Mouse (Mus musculus) neural tube, embryonic 11.5 days (tissue): ENCODE results near the gene Tmem163. TPM values are rescaled to one million over a fixed set of nuclear protein-coding genes. Genes with fewer than 3 reads are reported as not detected.
A peak's percentile ranks its signal among the peaks of the same experiment; 100 is the strongest.

Experiments used
- ATAC-seq: fragments of 200-750 bp; cut with Nextera tagmentation; 2 replicates; pipeline ENCODE4 v1.8.0; 2017; ENCODE audit warnings: moderate number of reproducible peaks, mild to moderate bottlenecking, moderate TSS enrichment, moderate library complexity; ENCODE audit not compliant: insufficient read depth, low FRiP score, low TSS enrichment
- DNase-seq: peaks from one replicate; pipeline ENCODE4 v3.0.0-alpha.2; 2015; ENCODE audit warnings: low spot score
- H3K27ac ChIP-seq: fragments of 300-500 bp; sonication (generic); 2 replicates; pipeline ENCODE4 v1.5.1; 2014; ENCODE audit warnings: low read depth, mild to moderate bottlenecking, low read length
- H3K27me3 ChIP-seq: fragments of 300-500 bp; sonication (generic); 2 replicates; pipeline ENCODE4 v1.6.1; 2014; ENCODE audit warnings: mild to moderate bottlenecking, low read length, mixed read lengths; ENCODE audit not compliant: control insufficient read depth, insufficient read depth
- H3K36me3 ChIP-seq: fragments of 300-500 bp; sonication (generic); 2 replicates; pipeline ENCODE4 v1.6.1; 2014; ENCODE audit warnings: mild to moderate bottlenecking, low read length, moderate library complexity, mixed read lengths; ENCODE audit not compliant: control insufficient read depth, insufficient read depth
- H3K4me1 ChIP-seq: fragments of 300-500 bp; sonication (generic); 2 replicates; pipeline ENCODE4 v1.6.1; 2014; ENCODE audit warnings: low read length, mixed read lengths; ENCODE audit not compliant: control insufficient read depth, insufficient read depth
- H3K4me2 ChIP-seq: fragments of 300-500 bp; sonication (generic); 2 replicates; pipeline ENCODE4 v1.6.1; 2014; ENCODE audit warnings: low read depth, mild to moderate bottlenecking, moderate library complexity
- H3K4me3 ChIP-seq: fragments of 300-500 bp; sonication (generic); 2 replicates; pipeline ENCODE4 v1.5.1; 2014; ENCODE audit warnings: low read depth, low read length
- H3K9ac ChIP-seq: fragments of 300-500 bp; sonication (generic); 2 replicates; pipeline ENCODE4 v1.6.1; 2014; ENCODE audit warnings: mild to moderate bottlenecking, low read length
- H3K9me3 ChIP-seq: fragments of 300-500 bp; sonication (generic); 2 replicates; pipeline ENCODE4 v1.6.1; 2016; ENCODE audit warnings: low read length; ENCODE audit not compliant: control insufficient read depth
- WGBS: fragments of 180-500 bp; shearing (Covaris S2); extraction: QIAGEN DNeasy Blood & Tissue Kit; methylation state at CpG from one replicate; pipeline ENCODE4 v1.1.7; 2014; 5-methylcytosine and 5-hydroxymethylcytosine counted together
- polyA plus RNA-seq: library from polyadenylated mRNA; unstranded; fragments of >200 nt; fragmentation: Nextera tagmentation; extraction: Ambion mirVana; gene quantifications from 2 replicates; pipeline ENCODE4 v1.2.1, GENCODE M21; 2014

Tmem163 gene
- polyA plus RNA-seq, 1 experiment from 2014 or later: 32.0 TPM

DNA sequence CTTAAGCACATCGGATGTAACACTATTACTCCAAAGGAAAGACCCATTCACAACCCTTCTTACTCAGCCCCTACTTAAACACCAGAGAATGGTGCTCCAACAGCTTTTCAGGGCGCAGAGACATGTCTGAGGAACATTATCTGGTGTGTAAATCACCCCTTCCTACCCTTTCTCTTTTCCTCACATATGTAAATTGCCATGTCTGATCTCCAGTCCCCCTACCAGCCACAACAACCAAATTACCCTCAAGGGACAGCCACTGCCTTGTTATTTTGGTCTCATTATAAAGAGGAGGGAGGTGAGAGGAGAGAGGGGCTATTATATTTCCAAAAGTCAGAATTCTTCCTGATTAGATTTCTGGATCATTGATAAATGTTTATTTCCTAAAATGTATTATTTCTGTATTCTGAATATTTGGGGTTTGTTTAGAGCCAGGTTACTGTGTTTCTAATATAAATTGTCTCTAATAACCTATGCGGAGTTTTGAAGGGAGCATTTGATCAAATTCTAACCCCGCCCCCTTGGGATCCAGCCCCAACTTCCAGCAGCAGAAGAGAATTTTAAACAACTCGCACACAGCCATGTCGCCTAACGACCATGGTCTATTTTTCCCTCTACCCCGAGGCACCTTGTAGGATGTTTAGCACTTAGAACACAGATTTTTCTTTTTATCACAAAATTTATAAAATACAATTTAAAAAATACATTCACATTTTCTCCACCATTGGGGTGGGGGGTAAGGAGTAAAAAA, 12.1 kb downstream of the Tmem163 start:
- ATAC-seq: peak; percentile 78

DNA sequence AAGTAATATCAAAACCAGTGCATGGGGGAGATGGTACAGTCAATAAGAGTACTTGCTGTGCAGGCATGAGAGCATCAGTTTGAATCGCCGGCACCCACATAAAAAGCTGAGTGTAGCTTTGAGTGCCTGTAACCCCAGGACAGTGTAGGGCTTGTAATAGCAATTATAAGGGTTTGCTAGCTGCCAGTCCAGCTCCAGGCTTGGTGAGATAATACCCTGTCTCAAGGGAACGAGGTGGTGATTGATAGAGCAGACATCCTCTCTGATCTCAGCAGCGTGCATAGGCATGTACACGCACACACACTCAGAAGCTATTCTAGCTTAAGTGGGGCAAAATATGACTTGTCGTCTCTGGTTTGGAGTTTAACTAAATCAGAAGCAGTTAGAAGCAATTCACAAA, 13.1 kb downstream of the Tmem163 start:
- WGBS: 72% methylated on average over 6 of the region's 6 CpGs
- no peak overlapping the region for H3K27ac ChIP-seq
- 0 out of 2 replicates have a peak, but pooled peaks cover 3% of the 10 kb centered on the region for H3K9me3 ChIP-seq
- DNase-seq (peak; percentile 8), ATAC-seq (no peak)
- H3K4me1 ChIP-seq: peaks cover 4% of the 10 kb centered on the region
- H3K27me3 ChIP-seq: no peaks in the 10 kb centered on the region
- H3K4me2 ChIP-seq: no peak overlapping the region
- H3K4me3 ChIP-seq: no peak overlapping the region
- H3K9ac ChIP-seq: no peak overlapping the region
- H3K36me3 ChIP-seq: no peaks in the 10 kb centered on the region

More for the DNA sequence above, 12.1 kb downstream of the Tmem163 start:
- peak; percentile 50 for DNase-seq
- Histone ChIP-seq H3K4me3 (no peak overlapping the region), H3K27me3 (no peaks in the 10 kb centered on the region; the same call in 1 of the 2 replicates), H3K9me3 (0 out of 2 replicates have a peak, but pooled peaks cover 3% of the 10 kb centered on the region), H3K4me1 (no peaks in the 10 kb centered on the region; the same call in 1 of the 2 replicates), H3K27ac (no peak overlapping the region), H3K36me3 (no peaks in the 10 kb centered on the region), H3K4me2 (no peak overlapping the region), H3K9ac (no peak overlapping the region)
- 49% methylated on average over 8 of the region's 8 CpGs for WGBS

DNA sequence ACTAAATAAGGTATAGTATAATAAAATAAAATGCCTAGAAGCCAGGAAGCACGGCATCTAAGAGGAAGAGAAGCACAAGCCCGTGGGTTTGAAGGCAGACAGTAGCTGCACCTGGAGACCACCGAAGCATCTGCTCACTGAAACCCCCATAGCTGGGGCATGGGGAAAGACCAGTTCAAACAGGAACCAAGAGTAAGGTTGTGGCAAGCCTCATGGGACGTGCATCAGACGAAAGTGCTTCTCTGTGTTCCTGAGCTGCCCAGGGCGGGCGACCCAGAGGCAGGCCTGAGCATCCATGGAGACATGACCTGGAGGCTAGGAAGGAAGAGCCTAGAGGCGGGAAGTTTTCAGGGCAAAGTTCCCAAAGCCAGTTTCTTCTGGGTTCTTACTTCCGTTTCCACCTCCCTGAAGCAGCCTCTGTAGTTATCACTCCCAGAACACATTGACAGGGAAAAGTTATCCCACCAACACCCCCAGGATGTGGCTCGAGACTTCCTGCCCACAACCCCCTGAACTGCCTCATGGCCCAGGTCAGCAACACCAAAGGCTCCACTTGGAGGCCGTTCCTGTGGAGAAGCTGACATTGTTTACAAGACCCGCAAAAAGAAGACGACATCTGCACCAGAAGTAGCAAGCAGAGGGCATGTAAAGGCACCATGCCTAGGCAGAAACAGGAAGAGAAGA, 16.8 kb downstream of the Tmem163 start:
- peaks cover 7% of the 10 kb centered on the region for H3K4me1 ChIP-seq
- H3K9me3 ChIP-seq: no peaks in the 10 kb centered on the region
- no peak overlapping the region for H3K27ac ChIP-seq
- H3K27me3 ChIP-seq: no peaks in the 10 kb centered on the region
- DNase-seq: peak; percentile 9
- 78% methylated on average over 13 of the region's 13 CpGs for WGBS
- ATAC-seq: no peak
- H3K9ac ChIP-seq: no peak overlapping the region
- H3K4me2 ChIP-seq: no peak overlapping the region
- no peaks in the 10 kb centered on the region for H3K36me3 ChIP-seq
- H3K4me3 ChIP-seq: no peak overlapping the region

DNA sequence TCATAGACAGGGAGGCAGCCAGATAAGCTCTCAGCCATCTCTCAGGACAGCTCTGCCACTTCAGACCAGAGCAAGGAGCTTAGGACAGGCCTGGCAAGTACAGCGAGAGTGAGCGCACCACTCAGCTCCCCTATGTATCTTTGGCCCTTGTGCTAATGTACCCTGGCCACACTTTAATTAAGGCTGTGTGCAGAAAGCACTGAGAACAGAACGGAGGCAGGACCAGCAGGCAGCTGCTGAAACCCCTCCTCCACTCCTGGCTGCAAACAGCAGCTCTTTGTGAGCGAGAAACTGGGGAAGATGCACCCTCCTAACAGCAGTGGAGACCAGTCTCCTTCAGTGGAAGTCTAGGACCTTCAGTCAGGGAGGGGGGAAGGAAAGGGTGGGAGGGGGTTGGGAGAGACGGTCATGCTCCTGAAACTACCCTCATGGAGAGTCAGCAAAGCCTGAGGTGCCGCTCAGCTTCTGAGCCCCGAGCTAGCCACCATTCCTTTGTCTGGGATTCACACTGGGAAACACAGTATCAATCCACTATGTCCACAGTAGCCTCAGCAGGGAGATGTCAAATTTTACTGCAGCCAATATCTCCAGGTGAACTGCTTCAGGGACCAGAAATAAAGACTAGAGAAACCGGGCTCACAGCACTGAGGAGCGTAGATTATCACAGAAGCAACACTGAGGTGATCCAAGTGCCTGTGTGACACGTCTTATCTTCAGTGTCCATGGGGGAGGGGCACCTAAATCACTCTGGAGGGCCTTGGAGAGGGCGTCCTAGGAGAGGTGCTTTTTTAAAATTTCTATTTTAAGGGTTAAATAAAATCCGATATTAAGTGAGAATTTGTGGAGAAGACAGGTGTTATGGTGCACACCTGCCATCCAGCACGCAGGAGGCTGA, 18.0 kb downstream of the Tmem163 start:
- H3K4me3 ChIP-seq: no peak overlapping the region
- H3K4me1 ChIP-seq: peaks cover 7% of the 10 kb centered on the region
- ATAC-seq (peak; percentile 74), DNase-seq (peak; percentile 58)
- 31% methylated on average over 13 of the region's 13 CpGs for WGBS
- H3K9me3 ChIP-seq: no peaks in the 10 kb centered on the region
- peak overlapping the region; percentile 40 for H3K27ac ChIP-seq
- no peak overlapping the region for H3K4me2 ChIP-seq
- H3K9ac ChIP-seq: peak overlapping the region; percentile 37
- no peaks in the 10 kb centered on the region for H3K36me3 ChIP-seq
- no peaks in the 10 kb centered on the region for H3K27me3 ChIP-seq

DNA sequence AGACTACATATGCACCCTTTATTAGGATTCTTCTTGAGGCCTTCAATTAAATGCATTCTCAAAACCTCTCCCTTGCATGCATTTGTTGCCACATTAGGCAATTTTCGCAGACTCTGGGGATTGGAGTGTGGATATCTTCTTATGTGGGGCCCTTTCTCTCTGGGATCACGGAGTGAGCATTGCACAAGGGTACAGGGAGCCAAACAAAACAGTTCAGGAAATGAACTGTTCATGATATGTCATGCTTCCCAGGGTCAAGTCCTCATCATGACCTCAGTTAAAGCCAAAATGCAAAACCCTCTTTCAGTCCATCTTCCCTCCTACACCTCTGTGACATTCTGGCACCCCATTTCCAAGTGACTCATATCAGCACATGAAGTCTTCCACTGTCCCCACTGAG, 27.8 kb downstream of the Tmem163 start:
- no peak overlapping the region for H3K4me3 ChIP-seq
- no peaks in the 10 kb centered on the region for H3K9me3 ChIP-seq
- no peak overlapping the region for H3K9ac ChIP-seq
- no peak overlapping the region for H3K4me2 ChIP-seq
- H3K27ac ChIP-seq: no peak overlapping the region
- no peak for DNase-seq
- no peaks in the 10 kb centered on the region for H3K36me3 ChIP-seq
- no peaks in the 10 kb centered on the region for H3K4me1 ChIP-seq
- no peaks in the 10 kb centered on the region for H3K27me3 ChIP-seq
- WGBS: 87% methylated on average over 2 of the region's 2 CpGs
- no peak for ATAC-seq

DNA sequence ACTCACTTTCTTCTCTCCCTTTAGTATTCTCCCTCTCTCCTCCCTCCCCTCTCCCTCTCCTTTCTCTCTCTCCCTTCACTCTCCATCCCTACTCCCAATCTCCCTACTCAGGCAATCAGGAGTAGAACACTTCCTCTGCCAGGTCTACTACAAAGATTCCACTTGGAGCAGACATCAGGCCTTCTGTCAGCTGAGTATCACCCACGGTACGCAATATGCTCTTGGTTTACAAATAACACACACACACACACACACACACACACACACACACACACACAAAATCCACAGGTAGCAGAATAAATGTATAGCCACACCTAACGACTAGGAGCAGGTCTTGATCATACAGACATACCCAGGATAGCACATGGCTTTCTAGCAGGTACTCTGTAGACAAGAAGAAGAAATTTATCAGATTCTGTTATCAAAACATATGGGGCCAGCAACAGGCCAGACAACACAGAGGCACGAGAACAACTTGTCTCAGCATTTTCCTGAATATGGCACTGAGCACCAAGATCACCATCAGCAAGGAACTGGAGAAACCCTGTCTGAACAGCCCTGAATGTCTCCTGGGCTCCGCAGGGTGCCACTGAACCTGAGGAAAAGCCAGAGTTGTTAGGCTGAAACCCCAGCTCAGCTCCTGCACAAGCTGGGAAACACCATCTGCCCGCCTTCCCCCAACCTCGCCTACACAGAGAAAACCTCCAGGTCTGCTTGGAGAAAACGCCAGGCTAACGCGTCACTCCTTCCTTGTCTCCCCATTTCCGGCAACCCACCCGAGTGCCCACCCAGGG, 36.2 kb downstream of the Tmem163 start:
- no peak for DNase-seq
- 90% methylated on average over 12 of the region's 12 CpGs for WGBS
- Histone ChIP-seq H3K9me3 (no peaks in the 10 kb centered on the region), H3K9ac (no peak overlapping the region), H3K4me1 (no peaks in the 10 kb centered on the region), H3K27me3 (no peaks in the 10 kb centered on the region), H3K36me3 (no peaks in the 10 kb centered on the region), H3K27ac (no peak overlapping the region), H3K4me3 (no peak overlapping the region), H3K4me2 (no peak overlapping the region)
- no peak for ATAC-seq

DNA sequence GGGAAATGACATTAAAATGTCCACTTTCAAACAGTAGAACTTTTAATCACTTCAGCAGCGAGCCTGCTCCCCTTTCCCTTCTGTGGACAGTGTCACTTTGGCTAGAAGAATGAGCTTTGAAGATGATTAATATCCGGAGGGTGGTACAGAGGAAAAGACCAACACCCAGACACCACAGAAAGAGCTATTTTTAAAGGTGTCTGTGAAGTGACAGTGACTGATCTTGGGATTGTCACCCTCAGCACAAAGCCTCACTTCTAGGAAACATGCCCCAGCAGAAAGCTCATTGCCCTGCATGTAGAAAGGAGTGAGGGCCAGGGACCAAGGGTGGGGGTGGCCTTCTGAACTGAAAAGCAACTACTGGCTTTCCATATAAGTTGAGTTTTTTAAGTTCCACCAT, 41.4 kb downstream of the Tmem163 start:
- H3K9ac ChIP-seq: no peak overlapping the region
- H3K4me3 ChIP-seq: no peak overlapping the region
- ATAC-seq (no peak), DNase-seq (no peak)
- H3K9me3 ChIP-seq: no peaks in the 10 kb centered on the region
- 59% methylated on average over 2 of the region's 2 CpGs for WGBS
- no peaks in the 10 kb centered on the region for H3K27me3 ChIP-seq
- H3K27ac ChIP-seq: no peak overlapping the region
- no peaks in the 10 kb centered on the region for H3K36me3 ChIP-seq
- no peak overlapping the region for H3K4me2 ChIP-seq
- H3K4me1 ChIP-seq: no peaks in the 10 kb centered on the region

DNA sequence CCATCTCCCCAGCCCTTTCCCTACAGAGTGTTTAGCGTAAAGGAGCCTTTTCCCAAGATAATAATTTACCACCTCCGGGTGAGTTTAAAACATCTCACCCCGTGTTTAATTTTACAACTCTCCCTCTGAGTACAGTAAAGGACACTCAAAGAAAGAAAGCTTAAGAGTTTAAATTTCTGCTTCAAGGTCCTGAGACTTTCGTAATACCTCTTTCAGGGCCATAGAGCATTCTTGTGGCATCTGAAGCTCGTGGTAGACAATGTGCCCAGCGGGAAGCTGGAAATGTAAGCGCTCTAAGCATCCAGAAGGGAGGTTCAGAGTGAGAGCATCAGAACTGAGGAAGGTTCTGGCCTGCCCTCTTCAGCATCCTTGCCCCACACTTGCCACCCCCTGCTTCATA, 52.2 kb downstream of the Tmem163 start:
- Histone ChIP-seq H3K36me3 (no peaks in the 10 kb centered on the region), H3K4me1 (no peaks in the 10 kb centered on the region), H3K4me2 (no peak overlapping the region), H3K9ac (no peak overlapping the region), H3K27ac (no peak overlapping the region), H3K27me3 (no peaks in the 10 kb centered on the region), H3K4me3 (no peak overlapping the region), H3K9me3 (no peaks in the 10 kb centered on the region)
- DNase-seq (no peak), ATAC-seq (no peak)
- WGBS: 71% methylated on average over 7 of the region's 7 CpGs
